Mouse (Mus musculus) thymus, adult 2 months (tissue): ENCODE results near the gene Alg12. TPM values are rescaled to one million over a fixed set of nuclear protein-coding genes. Genes with fewer than 3 reads are reported as not detected.

Experiments used
- DNase-seq: peaks from one replicate; pipeline ENCODE4 v3.0.0; 2021
- H3K27ac ChIP-seq: fragments of 200-500 bp; 2 replicates; pipeline ENCODE4 v1.5.1; 2012; ENCODE audit warnings: low read length, control low read depth; ENCODE audit not compliant: control insufficient read depth, insufficient read depth
- H3K27me3 ChIP-seq: fragments of 200-500 bp; 2 replicates; pipeline ENCODE4 v1.6.1; 2012; ENCODE audit warnings: mild to moderate bottlenecking, low read length, moderate library complexity, mixed read lengths; ENCODE audit not compliant: control insufficient read depth, insufficient read depth
- H3K36me3 ChIP-seq: fragments of 200-500 bp; 2 replicates; pipeline ENCODE4 v1.6.1; 2012; ENCODE audit warnings: mild to moderate bottlenecking, low read length, moderate library complexity; ENCODE audit not compliant: control insufficient read depth, insufficient read depth
- H3K4me1 ChIP-seq: fragments of 200-500 bp; replicated peaks from 2 replicates; pipeline ENCODE4 v1.6.1; 2012; ENCODE audit warnings: low read length; ENCODE audit not compliant: control insufficient read depth, insufficient read depth
- H3K4me3 ChIP-seq: fragments of 200-500 bp; 2 replicates; pipeline ENCODE4 v1.5.1; 2012; ENCODE audit warnings: mild to moderate bottlenecking, low read length, control low read depth, moderate library complexity; ENCODE audit not compliant: control insufficient read depth, insufficient read depth
- CTCF ChIP-seq: fragments of 200-500 bp; IDR thresholded peaks from 2 replicates; pipeline ENCODE4 v1.5.1; 2012; ENCODE audit warnings: mild to moderate bottlenecking, control low read depth, low read length, moderate library complexity, borderline replicate concordance; ENCODE audit not compliant: control insufficient read depth, poor library complexity, insufficient read depth; ENCODE audit errors: extremely low read depth
- POLR2A ChIP-seq: fragments of 200-500 bp; IDR thresholded peaks from 2 replicates; pipeline ENCODE4 v1.6.1; 2012; ENCODE audit warnings: mild to moderate bottlenecking, low read length, control low read depth, moderate library complexity; ENCODE audit not compliant: control insufficient read depth, poor library complexity, insufficient read depth; ENCODE audit errors: extremely low read depth
- WGBS: fragments of 180-500 bp; shearing (Covaris S2); methylation state at CpG from one replicate; pipeline ENCODE4 v1.1.7; 2018; 5-methylcytosine and 5-hydroxymethylcytosine counted together
- polyA plus RNA-seq: library from polyadenylated mRNA; depleted of rRNA; stranded (reverse); fragments of >200 nt; gene quantifications from 2 replicates; pipeline ENCODE4 v1.2.3, GENCODE M21; 2012; rRNA removed

Alg12 gene
- polyA plus RNA-seq, result 25.1 and 27.1 TPM in 2 replicates

DNA sequence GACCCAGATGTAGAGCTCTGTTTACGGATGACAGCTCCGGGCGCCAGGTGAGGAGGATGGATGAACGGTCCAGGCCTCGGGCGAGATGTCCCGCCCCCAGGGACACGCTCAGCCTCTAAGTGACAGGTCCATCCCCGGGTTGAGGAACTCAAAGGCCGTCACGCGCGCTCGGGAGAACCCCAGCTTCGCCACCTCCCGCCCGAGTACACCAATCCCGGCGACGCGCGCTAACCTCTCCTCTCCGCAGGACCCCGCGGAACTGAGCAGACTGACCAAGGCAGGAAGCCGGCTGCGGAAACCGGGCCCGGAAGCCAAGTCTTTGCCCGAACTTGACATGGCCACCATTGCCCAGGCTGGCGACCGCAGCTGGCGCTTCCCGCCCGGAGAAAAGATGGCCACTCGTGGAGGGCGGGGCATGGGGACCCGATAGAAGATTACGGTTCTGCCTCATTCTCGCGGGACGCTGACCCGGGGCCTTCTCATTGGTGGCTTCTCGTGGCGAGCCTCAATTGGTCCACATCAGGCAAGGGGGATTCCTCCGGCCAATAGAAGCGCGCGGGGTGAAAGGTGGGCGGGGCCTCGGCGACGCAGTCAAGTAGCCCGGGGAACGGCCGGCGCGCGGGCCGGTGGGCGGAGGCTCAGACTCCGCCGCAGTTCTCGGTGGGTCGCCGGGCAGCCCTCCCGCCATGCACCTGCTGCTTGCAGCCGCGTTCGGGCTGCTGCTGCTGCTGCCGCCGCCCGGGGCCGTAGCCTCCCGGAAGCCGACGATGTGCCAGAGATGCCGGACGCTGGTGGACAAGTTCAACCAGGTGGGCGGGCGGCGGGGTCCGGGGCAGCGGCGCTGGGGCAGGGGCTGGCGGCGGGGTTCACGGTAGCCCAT, at the start of gene Alg12, which contains the start of gene Creld2:
Gene Alg12 (minus strand): TSS at position 293 of the 880 bp plus-strand sequence.
Gene Creld2 (plus strand): TSS at position 621 of the 880 bp plus-strand sequence.
- peak; percentile 88 for TF ChIP-seq POLR2A
- TF ChIP-seq CTCF, result peak; percentile 55; the same call in 1 of the 2 replicates
- no peaks in the 10 kb centered on the region for H3K27me3 ChIP-seq
- peaks cover 4% of the 10 kb centered on the region; the same call in 1 of the 2 replicates for H3K36me3 ChIP-seq
- H3K4me1 ChIP-seq, result peaks cover 9% of the 10 kb centered on the region
- H3K27ac ChIP-seq, result peak within 1 kb of the TSS; percentile 11; the same call in 1 of the 2 replicates
- peak within 1 kb of the TSS; percentile 79 for H3K4me3 ChIP-seq
- peak; percentile 100 for DNase-seq
- under 1% methylated on average over 88 of the region's 88 CpGs for WGBS

DNA sequence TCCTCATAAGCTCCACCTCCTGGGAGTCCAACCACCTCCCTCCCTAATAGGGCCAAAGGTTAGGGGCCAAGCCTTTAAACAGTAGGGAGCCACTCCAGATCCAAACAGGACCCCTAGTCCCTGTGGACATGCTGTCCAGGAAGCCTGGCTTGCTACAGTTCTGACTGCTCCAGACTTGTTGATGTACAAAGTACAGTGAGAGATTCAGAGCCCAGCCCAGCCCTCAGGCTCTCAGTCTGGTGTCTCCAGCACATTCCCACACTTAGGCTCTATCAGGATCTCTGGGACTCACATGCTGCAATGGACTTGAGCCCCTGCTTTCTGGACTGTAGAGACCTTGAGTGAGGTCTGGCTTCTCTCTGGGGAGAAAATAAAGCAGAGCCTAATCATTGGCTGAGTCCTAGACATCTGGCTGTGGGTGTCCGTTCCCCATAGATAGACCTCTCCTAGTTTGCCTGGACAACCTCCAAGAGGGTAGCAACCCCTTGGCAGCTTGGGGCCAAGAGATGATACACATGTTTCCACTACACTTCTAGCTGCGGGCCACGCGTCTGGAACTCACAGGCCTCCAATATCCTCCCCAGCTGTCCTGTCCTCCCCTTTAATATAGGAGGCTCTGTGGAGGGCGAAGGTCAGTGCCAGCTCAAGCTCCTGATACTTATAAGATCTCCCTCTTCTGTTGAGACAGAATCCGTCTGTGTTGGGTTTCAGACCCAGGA, 49.1 kb upstream of the Alg12 start:
- WGBS, result 98% methylated on average over 6 of the region's 6 CpGs
- H3K27ac ChIP-seq, result no peak overlapping the region
- H3K27me3 ChIP-seq, result no peaks in the 10 kb centered on the region
- peaks cover 5% of the 10 kb centered on the region for H3K4me1 ChIP-seq
- no peak overlapping the region for H3K4me3 ChIP-seq
- TF ChIP-seq POLR2A (no peak), CTCF (no peak)
- DNase-seq, result no peak
- peaks cover 8% of the 10 kb centered on the region; the same call in 1 of the 2 replicates for H3K36me3 ChIP-seq

DNA sequence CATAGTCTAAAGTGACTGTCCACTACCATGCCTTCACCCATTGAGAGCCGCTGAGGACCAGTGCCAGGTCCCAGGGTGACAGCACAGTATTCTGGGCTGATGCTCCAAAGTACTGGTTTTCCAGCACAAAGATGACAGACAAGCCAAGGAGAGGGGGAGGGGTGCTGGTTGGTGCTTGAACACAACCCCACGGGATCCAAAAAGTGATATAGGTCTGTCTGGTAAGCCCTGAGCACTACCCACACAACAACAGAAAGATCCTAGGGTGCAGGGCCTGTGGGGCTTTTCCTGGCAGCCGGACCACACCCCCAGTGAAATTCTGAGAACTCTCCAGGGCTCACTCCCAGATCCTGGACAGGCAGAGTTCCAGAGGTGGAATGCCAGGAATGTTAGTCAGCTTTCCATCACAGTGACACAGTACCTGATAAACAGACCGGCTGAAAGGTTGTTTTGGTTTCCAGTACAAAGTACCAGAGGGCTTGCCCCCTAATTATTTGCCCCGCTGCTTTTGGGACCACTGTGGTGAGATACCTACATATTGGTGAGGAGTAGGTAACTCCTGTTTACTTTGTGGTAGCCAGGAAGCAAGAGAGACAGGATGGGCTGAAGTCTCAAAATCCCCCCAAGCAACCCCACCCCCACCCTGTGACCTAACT, 48.4 kb upstream of the Alg12 start:
- Histone ChIP-seq H3K4me3 (no peak overlapping the region), H3K27me3 (no peaks in the 10 kb centered on the region), H3K27ac (no peak overlapping the region), H3K36me3 (peaks cover 8% of the 10 kb centered on the region; the same call in 1 of the 2 replicates), H3K4me1 (peaks cover 8% of the 10 kb centered on the region)
- TF ChIP-seq CTCF, result no peak
- TF ChIP-seq POLR2A, result no peak
- no peak for DNase-seq
- WGBS, result 79% methylated on average over 5 of the region's 5 CpGs

DNA sequence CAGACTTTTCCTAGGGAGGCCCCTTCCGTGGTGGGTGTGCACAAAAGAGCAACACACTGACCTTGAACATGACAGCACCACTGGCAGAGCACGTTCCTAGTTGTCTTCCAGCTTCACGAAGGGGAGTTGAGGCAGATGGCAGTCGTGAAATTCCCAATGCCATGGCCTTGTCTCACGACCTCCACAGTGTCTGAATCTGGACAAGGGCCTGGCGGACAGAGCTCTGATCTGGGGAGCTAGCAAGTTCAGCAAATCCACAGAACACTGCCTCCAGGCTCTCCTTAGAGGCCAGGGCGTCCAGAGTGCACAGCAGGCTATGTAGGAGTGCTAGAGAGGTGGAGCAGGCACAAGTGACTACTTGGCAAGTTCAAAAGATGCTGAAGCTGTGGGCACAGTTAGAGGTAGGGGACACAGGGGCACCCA, 47.8 kb upstream of the Alg12 start:
- Histone ChIP-seq H3K36me3 (peaks cover 8% of the 10 kb centered on the region; the same call in 1 of the 2 replicates), H3K27ac (no peak overlapping the region), H3K4me1 (peaks cover 8% of the 10 kb centered on the region), H3K27me3 (no peaks in the 10 kb centered on the region), H3K4me3 (no peak overlapping the region)
- no peak for DNase-seq
- 90% methylated on average over 7 of the region's 7 CpGs for WGBS
- TF ChIP-seq POLR2A (no peak), CTCF (no peak)

DNA sequence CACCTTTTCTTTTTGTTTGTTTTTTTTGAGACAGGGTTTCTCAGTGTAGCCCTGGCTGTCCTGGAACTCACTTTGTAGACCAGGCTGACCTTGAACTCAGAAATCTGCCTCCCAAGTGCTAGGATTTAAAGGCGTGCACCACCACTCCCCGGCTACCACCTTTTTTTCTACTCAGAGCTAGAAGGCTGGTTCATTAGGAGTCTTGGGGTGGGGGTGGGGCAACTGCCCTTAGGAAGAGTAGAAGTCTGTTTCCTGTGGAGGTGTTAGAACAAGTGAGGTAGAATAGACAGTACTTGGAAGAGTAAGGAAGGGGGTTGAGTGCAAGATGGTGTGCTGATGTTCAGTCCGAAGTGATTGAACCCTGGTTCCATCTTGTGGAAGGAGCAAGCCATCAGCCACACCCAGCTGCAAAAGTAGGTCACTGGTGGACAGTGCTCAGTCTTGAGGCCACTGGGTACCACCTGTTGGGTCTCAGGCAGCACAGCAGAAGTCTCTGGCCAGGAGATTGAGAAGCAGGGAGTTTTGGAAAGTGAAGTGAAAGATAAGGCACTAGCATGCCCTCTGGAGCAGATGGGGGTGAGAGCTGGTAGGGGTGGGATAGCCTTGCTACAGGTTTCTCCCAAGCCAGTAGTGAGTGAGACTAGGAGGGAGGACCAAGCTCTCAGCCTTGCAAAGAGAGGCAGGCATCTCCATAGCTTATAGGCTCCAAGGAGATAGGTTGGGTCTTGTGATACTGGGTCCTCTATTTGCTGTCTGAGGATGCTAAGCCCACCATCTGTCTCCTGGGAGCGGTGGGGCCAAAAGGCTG, 47.0 kb upstream of the Alg12 start:
- Histone ChIP-seq H3K27ac (no peak overlapping the region), H3K36me3 (peaks cover 8% of the 10 kb centered on the region; the same call in 1 of the 2 replicates), H3K27me3 (no peaks in the 10 kb centered on the region), H3K4me1 (peaks cover 11% of the 10 kb centered on the region), H3K4me3 (no peak overlapping the region)
- TF ChIP-seq CTCF (no peak), POLR2A (no peak)
- WGBS, result 92% methylated on average over 4 of the region's 4 CpGs
- DNase-seq, result no peak

DNA sequence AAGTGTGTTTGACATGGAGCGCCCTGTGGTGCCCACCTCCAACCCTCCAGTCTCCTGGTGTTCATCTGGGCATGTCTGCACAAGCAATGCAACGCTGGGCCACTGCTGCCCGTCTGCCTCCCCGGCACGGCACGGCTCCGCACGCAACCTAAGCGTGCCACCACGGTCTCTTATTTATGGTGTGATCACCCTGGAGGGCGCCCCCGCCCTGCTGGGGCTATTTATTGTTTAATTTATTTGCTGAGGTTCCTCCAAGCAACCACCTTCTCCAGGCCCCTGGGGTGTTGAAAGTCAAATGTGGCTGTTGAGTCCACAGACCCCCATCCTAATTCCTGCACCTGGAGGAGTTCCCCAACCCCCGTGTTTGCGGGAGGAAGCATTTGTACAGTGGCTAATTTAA, 45.9 kb upstream of the Alg12 start:
- peaks cover 11% of the 10 kb centered on the region for H3K4me1 ChIP-seq

More for the DNA sequence above, 45.9 kb upstream of the Alg12 start:
- Histone ChIP-seq H3K27me3 (no peaks in the 10 kb centered on the region), H3K36me3 (peaks cover 8% of the 10 kb centered on the region; the same call in 1 of the 2 replicates), H3K4me3 (no peak overlapping the region), H3K27ac (no peak overlapping the region)
- no peak for DNase-seq
- TF ChIP-seq POLR2A (no peak), CTCF (no peak)
- WGBS, result 96% methylated on average over 14 of the region's 14 CpGs
